In the genomic region with DNA sequence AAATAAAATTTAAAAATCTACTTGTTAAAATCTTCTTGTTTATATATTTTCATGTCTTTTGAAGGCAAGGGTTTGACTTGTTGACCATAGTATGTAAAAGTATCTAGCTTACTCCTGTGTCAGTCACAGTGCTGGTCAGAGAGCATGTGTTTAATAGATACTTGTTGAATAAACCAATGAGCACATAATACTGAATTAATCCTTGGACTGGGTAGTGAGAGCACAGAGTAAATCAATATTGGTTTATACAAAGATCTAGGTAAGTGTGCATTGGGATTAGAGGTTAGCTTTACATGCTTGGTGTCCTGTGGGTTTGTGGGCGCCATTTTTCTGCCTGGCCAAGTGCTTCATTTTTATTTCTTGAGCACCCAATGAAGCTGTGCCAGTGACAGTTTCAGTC, we compare ENCODE assay signal across 20 mouse cellular contexts. TPM values are rescaled to one million over a fixed set of nuclear protein-coding genes. Genes with fewer than 3 reads are reported as not detected.
DNase-seq lines count a peak whose midpoint lies in the region; ATAC-seq and TF ChIP-seq lines count a peak whose summit lies in the region.
"Had no signal": no experiment of that assay in that cellular context is flagged by ENCODE, and none has a peak within 500 bp of the region (broad histone marks: within the 10 kb centered on the region; RNA-seq: fewer than 3 reads in every experiment).

No protein-coding gene starts in this region.

- no peak for TF ChIP-seq CTCF in liver, adult 2 months (IDR thresholded peaks at IDR 0.05; ENCODE audit: low read depth, low read length)
- no peak for TF ChIP-seq CTCF in liver, postnatal 0 days (IDR thresholded peaks at IDR 0.05; ENCODE audit: low read depth)
- TF ChIP-seq CTCF in stomach, postnatal 0 days (IDR thresholded peaks at IDR 0.05; ENCODE audit: low read depth): no peak

- 86% methylated on average over 1 of the region's 1 CpGs for WGBS in heart, embryonic 12.5 days
- 80% methylated on average over 1 of the region's 1 CpGs for WGBS in liver, adult 2 months
- WGBS in liver, postnatal 0 days (ENCODE audit: insufficient replicate concordance): 87% methylated on average over 1 of the region's 1 CpGs
- 72% methylated on average over 1 of the region's 1 CpGs for WGBS in stomach, postnatal 0 days
- WGBS in forebrain, embryonic 11.5 days: 93% methylated on average over 1 of the region's 1 CpGs

- H3K9ac ChIP-seq in heart, embryonic 12.5 days: no peak overlapping the region
- no peak overlapping the region for H3K9ac ChIP-seq in liver, adult 2 months (ENCODE audit: low read depth, low read length)
- H3K9ac ChIP-seq in liver, postnatal 0 days (replicated peaks): no peak overlapping the region
- no peak overlapping the region for H3K9ac ChIP-seq in stomach, postnatal 0 days (ENCODE audit: low read length)
- no peak overlapping the region for H3K9ac ChIP-seq in forebrain, embryonic 11.5 days (ENCODE audit: low read length)

- no peak overlapping the region for H3K27ac ChIP-seq in heart, embryonic 12.5 days (ENCODE audit: poor library complexity, severe bottlenecking)
- no peak overlapping the region for H3K27ac ChIP-seq in liver, adult 2 months (replicated peaks; ENCODE audit: insufficient read depth, low read depth, low read length)
- H3K27ac ChIP-seq in liver, postnatal 0 days (ENCODE audit: low read depth): no peak overlapping the region
- H3K27ac ChIP-seq in stomach, postnatal 0 days (replicated peaks): no peak overlapping the region
- no peak overlapping the region for H3K27ac ChIP-seq in forebrain, embryonic 11.5 days (ENCODE audit: low read depth, low read length)

- no peak overlapping the region for H3K4me3 ChIP-seq in heart, embryonic 12.5 days
- no peak overlapping the region for H3K4me3 ChIP-seq in liver, adult 2 months (ENCODE audit: insufficient read depth, low read depth, low read length)
- H3K4me3 ChIP-seq in liver, postnatal 0 days (ENCODE audit: low read depth, low read length): no peak overlapping the region
- H3K4me3 ChIP-seq in stomach, postnatal 0 days (ENCODE audit: low read depth, low read length): no peak overlapping the region
- no peak overlapping the region for H3K4me3 ChIP-seq in forebrain, embryonic 11.5 days (ENCODE audit: low read depth, low read length)

- no peak for ATAC-seq in heart, embryonic 12.5 days (ENCODE audit: insufficient number of reproducible peaks, low FRiP score)
- ATAC-seq in liver, postnatal 0 days: no peak
- ATAC-seq in stomach, postnatal 0 days (ENCODE audit: low FRiP score, low TSS enrichment): peak; percentile 60; the same call in 1 of the 2 replicates
- no peak for ATAC-seq in forebrain, embryonic 11.5 days (replicated peaks; ENCODE audit: low FRiP score)
- ATAC-seq: activated CD4-positive, CD25-positive, alpha-beta regulatory T cell, adult 4 months; CD4-positive, CD25-positive, alpha-beta regulatory T cell, adult 4 months; Patski had no signal

- no peak for TF ChIP-seq EP300 in liver, postnatal 0 days (IDR thresholded peaks at IDR 0.05; ENCODE audit: low read depth)
- TF ChIP-seq EP300 in stomach, postnatal 0 days (optimal IDR thresholded peaks at IDR 0.05): no peak

- no peaks in the 10 kb centered on the region for H3K9me3 ChIP-seq in heart, embryonic 12.5 days (replicated peaks)
- H3K9me3 ChIP-seq in liver, postnatal 0 days (ENCODE audit: low read length): no peaks in the 10 kb centered on the region
- H3K9me3 ChIP-seq in stomach, postnatal 0 days (ENCODE audit: control insufficient read depth, low read length): no peaks in the 10 kb centered on the region
- H3K9me3 ChIP-seq in forebrain, embryonic 11.5 days (ENCODE audit: control insufficient read depth, low read length): no peaks in the 10 kb centered on the region
- H3K9me3 ChIP-seq: G1E had no signal

- H3K36me3 ChIP-seq in heart, embryonic 12.5 days: no peaks in the 10 kb centered on the region
- no peaks in the 10 kb centered on the region for H3K36me3 ChIP-seq in liver, adult 2 months (ENCODE audit: control insufficient read depth, insufficient read depth, low read length)
- H3K36me3 ChIP-seq in liver, postnatal 0 days (replicated peaks; ENCODE audit: insufficient read depth, low read length): no peaks in the 10 kb centered on the region; the same call in 1 of the 2 replicates
- no peaks in the 10 kb centered on the region for H3K36me3 ChIP-seq in stomach, postnatal 0 days (ENCODE audit: control insufficient read depth, insufficient read depth, low read length)
- no peaks in the 10 kb centered on the region for H3K36me3 ChIP-seq in forebrain, embryonic 11.5 days (ENCODE audit: control insufficient read depth, insufficient read depth, low read length)

- H3K79me2 ChIP-seq in liver, adult 2 months (ENCODE audit: control insufficient read depth, insufficient read depth, low read length): peaks cover 22% of the 10 kb centered on the region; the same call in 1 of the 2 replicates

- H3K4me1 ChIP-seq in heart, embryonic 12.5 days (replicated peaks): peaks cover 7% of the 10 kb centered on the region
- H3K4me1 ChIP-seq in liver, adult 2 months (ENCODE audit: control insufficient read depth, insufficient read depth, low read length): peaks cover 17% of the 10 kb centered on the region
- H3K4me1 ChIP-seq in liver, postnatal 0 days (ENCODE audit: insufficient read depth): no peaks in the 10 kb centered on the region; the same call in 1 of the 2 replicates
- H3K4me1 ChIP-seq in stomach, postnatal 0 days (replicated peaks; ENCODE audit: control insufficient read depth, insufficient read depth): no peaks in the 10 kb centered on the region
- H3K4me1 ChIP-seq in forebrain, embryonic 11.5 days (replicated peaks; ENCODE audit: control insufficient read depth, insufficient read depth, low read length): no peaks in the 10 kb centered on the region

- H3K4me2 ChIP-seq in heart, embryonic 12.5 days: no peak overlapping the region
- no peak overlapping the region for H3K4me2 ChIP-seq in liver, postnatal 0 days (ENCODE audit: low read depth, low read length)
- no peak overlapping the region for H3K4me2 ChIP-seq in stomach, postnatal 0 days (replicated peaks; ENCODE audit: low read depth)
- H3K4me2 ChIP-seq in forebrain, embryonic 11.5 days (ENCODE audit: low read depth, low read length, severe bottlenecking): no peak overlapping the region

- peaks cover 76% of the 10 kb centered on the region for H3K27me3 ChIP-seq in heart, embryonic 12.5 days (replicated peaks)
- H3K27me3 ChIP-seq in liver, adult 2 months (ENCODE audit: control insufficient read depth, insufficient read depth, low read length): no peaks in the 10 kb centered on the region
- H3K27me3 ChIP-seq in liver, postnatal 0 days (ENCODE audit: insufficient read depth, low read length): no peaks in the 10 kb centered on the region
- no peaks in the 10 kb centered on the region for H3K27me3 ChIP-seq in stomach, postnatal 0 days (ENCODE audit: control insufficient read depth, insufficient read depth, low read length)
- H3K27me3 ChIP-seq in forebrain, embryonic 11.5 days (ENCODE audit: control insufficient read depth, insufficient read depth, low read length): no peaks in the 10 kb centered on the region
- H3K27me3 ChIP-seq: CH12.LX, Patski had no signal

- DNase-seq in heart, adult 11 months: peak; percentile 66
- peak; percentile 83 for DNase-seq in liver, adult 2 months (ENCODE audit: extremely low read depth, low read depth, low spot score)
- no peak for DNase-seq in liver, postnatal 0 days
- DNase-seq in stomach, postnatal 0 days (ENCODE audit: low spot score): no peak
- DNase-seq in forebrain, embryonic 11.5 days (ENCODE audit: low spot score): no peak
- DNase-seq: adrenal gland, adult 2 months; adrenal gland, adult 8-10 months; adrenal gland, postnatal 10 days; adrenal gland, postnatal 14 days; adrenal gland, postnatal 25 days; B cell, adult 2 months; cerebellum, adult 11 months; cerebellum, adult 11-12 months; cerebellum, adult 18-20 months had no signal

- TF ChIP-seq POLR2A in liver, adult 2 months (IDR thresholded peaks at IDR 0.05; ENCODE audit: extremely low read depth, insufficient read depth, low read length): no peak

RNA-seq across cellular contexts. Expression of a gene that starts 13.8 kb away (rescaled TPM):
- polyA plus RNA-seq in heart, embryonic 12.5 days (2016; fragmentation: Nextera tagmentation; extraction: Ambion mirVana): 16.8 and 19.1 TPM in 2 replicates
- total RNA-seq in liver, adult 2 months (2014; rRNA removed): 15.7 and 21.6 TPM in 2 replicates
- polyA plus RNA-seq in liver, adult 2 months (2012; rRNA removed): 25.4 and 28.0 TPM in 2 replicates
- polyA plus RNA-seq in liver, postnatal 0 days (2015; fragmentation: Nextera tagmentation; extraction: Ambion mirVana): 15.6 and 17.9 TPM in 2 replicates
- 26.4 and 29.5 TPM in 2 replicates for polyA plus RNA-seq in stomach, postnatal 0 days (2015; fragmentation: Nextera tagmentation; extraction: Ambion mirVana)
- 12.3 and 14.3 TPM in 2 replicates for polyA plus RNA-seq in forebrain, embryonic 11.5 days (2014; fragmentation: Nextera tagmentation; extraction: Ambion mirVana)

RNA-seq across cellular contexts. Expression of a gene that starts 25.5 kb away (rescaled TPM):
- 41.9 and 42.7 TPM in 2 replicates for polyA plus RNA-seq in heart, embryonic 12.5 days (2016; fragmentation: Nextera tagmentation; extraction: Ambion mirVana)
- total RNA-seq in liver, adult 2 months (2014; rRNA removed): 3.9 and 6.6 TPM in 2 replicates
- polyA plus RNA-seq in liver, adult 2 months (2012; rRNA removed): 22.4 and 26.3 TPM in 2 replicates
- polyA plus RNA-seq in liver, postnatal 0 days (2015; fragmentation: Nextera tagmentation; extraction: Ambion mirVana): 52.3 and 54.5 TPM in 2 replicates
- 52.1 and 53.1 TPM in 2 replicates for polyA plus RNA-seq in stomach, postnatal 0 days (2015; fragmentation: Nextera tagmentation; extraction: Ambion mirVana)
- polyA plus RNA-seq in forebrain, embryonic 11.5 days (2014; fragmentation: Nextera tagmentation; extraction: Ambion mirVana): 32.2 and 37.2 TPM in 2 replicates

Comparison
In these comparisons a context has a peak if more than half of its experiments do, and no peak if none do; other contexts are left out.
1. DNase-seq: peak in heart, adult 11 months (single experiment) and liver, adult 2 months (single experiment); none in liver, postnatal 0 days (single experiment), stomach, postnatal 0 days (single experiment) and forebrain, embryonic 11.5 days (single experiment).